Mouse (Mus musculus) limb, embryonic 14.5 days (tissue): ENCODE measurements around the gene Ankrd52. TPM values are rescaled to one million over a fixed set of nuclear protein-coding genes. Genes with fewer than 3 reads are reported as not detected.

Experiments
- ATAC-seq: fragments of 200-750 bp; cut with Nextera tagmentation; 2 replicates; pipeline ENCODE4 v1.8.0; 2017; ENCODE audit warnings: low read depth, moderate number of reproducible peaks, moderate TSS enrichment; ENCODE audit not compliant: low FRiP score
- DNase-seq: peaks from one replicate; pipeline ENCODE4 v3.0.0-alpha.2; 2015; ENCODE audit warnings: low spot score
- H3K27ac ChIP-seq: fragments of 300-500 bp; sonication (generic); replicated peaks from 2 replicates; pipeline ENCODE4 v1.5.1; 2014; ENCODE audit warnings: low read depth, mild to moderate bottlenecking, low read length, moderate library complexity, mixed read lengths
- H3K27me3 ChIP-seq: fragments of 300-500 bp; sonication (generic); 2 replicates; pipeline ENCODE4 v1.6.1; 2014; ENCODE audit warnings: low read length, mixed read lengths; ENCODE audit not compliant: control insufficient read depth, insufficient read depth
- H3K36me3 ChIP-seq: fragments of 300-500 bp; sonication (generic); 2 replicates; pipeline ENCODE4 v1.6.1; 2014; ENCODE audit warnings: mild to moderate bottlenecking, low read length, moderate library complexity, mixed read lengths; ENCODE audit not compliant: control insufficient read depth, insufficient read depth
- H3K4me1 ChIP-seq: fragments of 300-500 bp; sonication (generic); 2 replicates; pipeline ENCODE4 v1.6.1; 2014; ENCODE audit warnings: antibody characterized with exemption, low read length, mixed read lengths; ENCODE audit not compliant: control insufficient read depth, insufficient read depth
- H3K4me2 ChIP-seq: fragments of 300-500 bp; sonication (generic); replicated peaks from 2 replicates; pipeline ENCODE4 v1.6.1; 2014; ENCODE audit warnings: low read depth, mild to moderate bottlenecking, low read length, moderate library complexity; ENCODE audit not compliant: severe bottlenecking
- H3K4me3 ChIP-seq: fragments of 300-500 bp; sonication (generic); replicated peaks from 2 replicates; pipeline ENCODE4 v1.5.1; 2014; ENCODE audit warnings: low read length
- H3K9ac ChIP-seq: fragments of 300-500 bp; sonication (generic); 2 replicates; pipeline ENCODE4 v1.6.1; 2014; ENCODE audit warnings: mild to moderate bottlenecking, low read depth, low read length, moderate library complexity; ENCODE audit not compliant: severe bottlenecking
- H3K9me3 ChIP-seq: fragments of 300-500 bp; sonication (generic); 2 replicates; pipeline ENCODE4 v1.6.1; 2016; ENCODE audit warnings: low read length; ENCODE audit not compliant: control insufficient read depth
- POLR2A ChIP-seq: fragments of 200-500 bp; IDR thresholded peaks from 2 replicates; pipeline ENCODE4 v1.8.0; 2012; ENCODE audit warnings: inconsistent platforms, mild to moderate bottlenecking, moderate library complexity, borderline replicate concordance; ENCODE audit not compliant: insufficient read depth, insufficient read length; ENCODE audit errors: extremely low read depth
- WGBS: fragments of 180-500 bp; shearing (Covaris S2); extraction: QIAGEN DNeasy Blood & Tissue Kit; methylation state at CpG from one replicate; pipeline ENCODE4 v1.1.7; 2014; 5-methylcytosine and 5-hydroxymethylcytosine counted together
- microRNA-seq: library from miRNA; unstranded; fragments of <30 nt; microRNA quantifications from one replicate; pipeline ENCODE4, GENCODE M21; 2016
- polyA plus RNA-seq, 2 experiments: library from polyadenylated mRNA; depleted of rRNA in 1 of 2; stranded (reverse) in 1 of 2; unstranded in 1 of 2; fragments of >200 nt; fragmentation: Nextera tagmentation in 1 of 2; extraction: Ambion mirVana in 1 of 2; gene quantifications; 2 replicates each; pipeline versions ENCODE4 v1.2.1 to v1.2.3; 2012 to 2014

The Ankrd52 gene
- polyA plus RNA-seq, 2 experiments: 11.3 to 50.7 TPM

- peaks cover 21% of the 10 kb centered on the region for H3K36me3 ChIP-seq
- H3K27me3 ChIP-seq: no peaks in the 10 kb centered on the region
- no peaks in the 10 kb centered on the region for H3K4me1 ChIP-seq
- ATAC-seq (no peak), DNase-seq (no peak)
- no peak overlapping the region for H3K4me2 ChIP-seq
- H3K9ac ChIP-seq: no peak overlapping the region
- WGBS: 89% methylated on average over 4 of the region's 4 CpGs
- H3K9me3 ChIP-seq: no peaks in the 10 kb centered on the region
- H3K4me3 ChIP-seq: no peak overlapping the region
- TF ChIP-seq POLR2A: no peak
- no peak overlapping the region for H3K27ac ChIP-seq
Measured at GRCm38 (mm10) chr10:128445407-128445806, 68.5 kb downstream of the Ankrd52 start.

DNA sequence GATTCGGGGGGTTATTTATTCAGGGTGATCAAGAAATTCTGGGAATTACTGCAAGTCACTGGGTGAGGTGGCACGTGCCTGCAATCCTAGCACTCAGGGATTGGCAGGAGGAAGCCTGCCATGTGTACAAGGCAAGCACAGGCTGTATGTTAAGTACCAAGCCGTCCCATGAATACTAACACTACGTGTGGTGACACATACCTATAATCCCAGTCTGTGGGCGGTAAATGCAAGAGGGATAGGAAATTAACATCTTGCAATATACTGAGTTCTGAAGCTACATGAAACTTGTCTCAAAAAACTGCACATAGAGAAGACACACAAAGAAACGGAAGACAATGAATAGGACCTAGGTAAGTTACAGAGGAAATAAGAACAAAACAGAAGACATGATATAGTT is 74.1 kb downstream of the Ankrd52 start:
- ATAC-seq: no peak

DNA sequence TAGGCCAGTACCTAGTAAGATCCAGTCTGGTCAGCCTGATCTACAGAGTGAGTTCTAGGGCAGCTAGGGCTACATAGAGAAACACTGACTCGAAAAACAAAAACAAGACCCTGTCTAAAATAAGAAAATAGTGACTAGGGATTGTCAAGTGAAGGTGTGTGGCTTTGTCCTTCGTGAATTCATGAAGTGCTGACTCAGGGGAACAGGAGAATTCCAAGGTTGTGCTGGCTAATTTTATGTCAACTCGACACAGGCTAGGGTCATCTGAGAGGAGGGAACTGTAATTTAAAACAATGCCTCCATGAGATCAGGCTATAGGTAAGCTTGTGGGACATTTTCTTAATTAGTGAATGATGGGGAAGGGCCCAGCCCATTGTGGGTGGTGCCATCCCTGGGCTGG is 77.6 kb downstream of the Ankrd52 start:
- DNase-seq: no peak
- Histone ChIP-seq H3K27ac (no peak overlapping the region), H3K4me3 (no peak overlapping the region), H3K9ac (no peak overlapping the region), H3K4me1 (no peaks in the 10 kb centered on the region), H3K4me2 (no peak overlapping the region), H3K27me3 (no peaks in the 10 kb centered on the region), H3K9me3 (no peaks in the 10 kb centered on the region), H3K36me3 (no peaks in the 10 kb centered on the region)
- WGBS: 81% methylated on average over 3 of the region's 3 CpGs
- no peak for TF ChIP-seq POLR2A
- no peak for ATAC-seq

More for the DNA sequence above, 74.1 kb downstream of the Ankrd52 start:
- H3K27me3 ChIP-seq: no peaks in the 10 kb centered on the region
- no peaks in the 10 kb centered on the region for H3K4me1 ChIP-seq
- no peaks in the 10 kb centered on the region for H3K36me3 ChIP-seq
- no peak for TF ChIP-seq POLR2A
- no peak overlapping the region for H3K27ac ChIP-seq
- DNase-seq: no peak
- H3K4me2 ChIP-seq: no peak overlapping the region
- no peak overlapping the region for H3K9ac ChIP-seq
- H3K9me3 ChIP-seq: no peaks in the 10 kb centered on the region
- H3K4me3 ChIP-seq: no peak overlapping the region
- WGBS: 79% methylated on average over 6 of the region's 6 CpGs

- ATAC-seq (no peak), DNase-seq (peak; percentile 94)
- no peaks in the 10 kb centered on the region for H3K4me1 ChIP-seq
- no peak overlapping the region for H3K9ac ChIP-seq
- 5% methylated on average over 6 of the region's 6 CpGs for WGBS
- H3K27ac ChIP-seq: no peak overlapping the region
- no peaks in the 10 kb centered on the region for H3K36me3 ChIP-seq
- peak overlapping the region; percentile 41 for H3K4me2 ChIP-seq
- H3K9me3 ChIP-seq: no peaks in the 10 kb centered on the region
- no peaks in the 10 kb centered on the region for H3K27me3 ChIP-seq
- H3K4me3 ChIP-seq: no peak overlapping the region
- no peak for TF ChIP-seq POLR2A
Measured at GRCm38 (mm10) chr10:128455280-128455679, 78.4 kb downstream of the Ankrd52 start.

- TF ChIP-seq POLR2A: no peak
- H3K4me3 ChIP-seq: no peak overlapping the region
- peaks cover 10% of the 10 kb centered on the region for H3K4me1 ChIP-seq
- H3K27ac ChIP-seq: no peak overlapping the region
- no peak overlapping the region for H3K9ac ChIP-seq
- no peak overlapping the region for H3K4me2 ChIP-seq
- no peaks in the 10 kb centered on the region for H3K9me3 ChIP-seq
- peaks cover 15% of the 10 kb centered on the region for H3K36me3 ChIP-seq
- H3K27me3 ChIP-seq: no peaks in the 10 kb centered on the region
- 79% methylated on average over 6 of the region's 6 CpGs for WGBS
- ATAC-seq (no peak), DNase-seq (no peak)
Measured at GRCm38 (mm10) chr10:128457676-128458075, 80.8 kb downstream of the Ankrd52 start.

Small RNA genes lying within 50 kb of the gene (microRNA-seq; reads per million reads assigned to microRNA genes)
- gene Gm25361 (not detected), gene Gm26308 (not detected), gene Mir6914 (not detected), gene Mir6915 (0.69 reads per million), gene Mir8105 (0.69 reads per million)

Other genes starting within 250 kb of the Ankrd52 start
- gene Rbms2, start 196.8 kb upstream of the Ankrd52 start, polyA plus RNA-seq (2012; rRNA removed): 113 and 117 TPM in 2 replicates
- gene Rbms2, start 196.8 kb upstream of the Ankrd52 start, polyA plus RNA-seq (2014; fragmentation: Nextera tagmentation; extraction: Ambion mirVana): 33.8 and 35.9 TPM in 2 replicates
- 4.8 and 5.8 TPM in 2 replicates for gene Gls2, start 182.7 kb upstream of the Ankrd52 start, polyA plus RNA-seq (2012; rRNA removed)
- gene Gls2, start 182.7 kb upstream of the Ankrd52 start, polyA plus RNA-seq (2014; fragmentation: Nextera tagmentation; extraction: Ambion mirVana): 2.0 and 2.5 TPM in 2 replicates
- gene Spryd4, start 165.3 kb upstream of the Ankrd52 start, polyA plus RNA-seq (2012; rRNA removed): 22.3 and 27.4 TPM in 2 replicates
- gene Spryd4, start 165.3 kb upstream of the Ankrd52 start, polyA plus RNA-seq (2014; fragmentation: Nextera tagmentation; extraction: Ambion mirVana): 36.9 and 38.7 TPM in 2 replicates
- gene Mip, start 151.3 kb upstream of the Ankrd52 start, polyA plus RNA-seq (2012; rRNA removed): 0.88 and 1.7 TPM in 2 replicates
- gene Mip, start 151.3 kb upstream of the Ankrd52 start, polyA plus RNA-seq (2014; fragmentation: Nextera tagmentation; extraction: Ambion mirVana): 0.17 and 0.37 TPM in 2 replicates
- 31.7 and 32.4 TPM in 2 replicates for gene Timeless, start 145.1 kb upstream of the Ankrd52 start, polyA plus RNA-seq (2012; rRNA removed)
- gene Timeless, start 145.1 kb upstream of the Ankrd52 start, polyA plus RNA-seq (2014; fragmentation: Nextera tagmentation; extraction: Ambion mirVana): 48.6 and 54.7 TPM in 2 replicates
- gene Apon, start 123.0 kb upstream of the Ankrd52 start, polyA plus RNA-seq (2012; rRNA removed): 0.58 and 0.72 TPM in 2 replicates
- 0.30 and 0.57 TPM in 2 replicates for gene Apon, start 123.0 kb upstream of the Ankrd52 start, polyA plus RNA-seq (2014; fragmentation: Nextera tagmentation; extraction: Ambion mirVana)
- 0.20 and 0.32 TPM in 2 replicates for gene Apof, start 108.4 kb upstream of the Ankrd52 start, polyA plus RNA-seq (2012; rRNA removed)
- gene Apof, start 108.4 kb upstream of the Ankrd52 start, polyA plus RNA-seq (2014; fragmentation: Nextera tagmentation; extraction: Ambion mirVana): not detected in 2 replicates
- gene Stat2, start 106.6 kb upstream of the Ankrd52 start, polyA plus RNA-seq (2012; rRNA removed): 20.5 and 22.1 TPM in 2 replicates
- gene Stat2, start 106.6 kb upstream of the Ankrd52 start, polyA plus RNA-seq (2014; fragmentation: Nextera tagmentation; extraction: Ambion mirVana): 12.9 and 13.2 TPM in 2 replicates
- gene Il23a, start 78.4 kb upstream of the Ankrd52 start, polyA plus RNA-seq (2012; rRNA removed): 0.18 and 0.31 TPM in 2 replicates
- gene Il23a, start 78.4 kb upstream of the Ankrd52 start, polyA plus RNA-seq (2014; fragmentation: Nextera tagmentation; extraction: Ambion mirVana): 0.28 TPM in 1 of 2 replicates, not detected in the other
- gene Pan2, start 73.8 kb upstream of the Ankrd52 start, polyA plus RNA-seq (2012; rRNA removed): 49.7 and 58.0 TPM in 2 replicates
- gene Pan2, start 73.8 kb upstream of the Ankrd52 start, polyA plus RNA-seq (2014; fragmentation: Nextera tagmentation; extraction: Ambion mirVana): 26.6 and 31.1 TPM in 2 replicates
- gene Cnpy2, start 54.7 kb upstream of the Ankrd52 start, polyA plus RNA-seq (2012; rRNA removed): 129 and 169 TPM in 2 replicates
- 378 and 387 TPM in 2 replicates for gene Cnpy2, start 54.7 kb upstream of the Ankrd52 start, polyA plus RNA-seq (2014; fragmentation: Nextera tagmentation; extraction: Ambion mirVana)
- gene Cs, start 39.4 kb upstream of the Ankrd52 start, polyA plus RNA-seq (2012; rRNA removed): 131 and 149 TPM in 2 replicates
- gene Cs, start 39.4 kb upstream of the Ankrd52 start, polyA plus RNA-seq (2014; fragmentation: Nextera tagmentation; extraction: Ambion mirVana): 173 and 174 TPM in 2 replicates
- 38.9 and 43.5 TPM in 2 replicates for gene Coq10a, start 8.1 kb upstream of the Ankrd52 start, polyA plus RNA-seq (2012; rRNA removed)
- gene Coq10a, start 8.1 kb upstream of the Ankrd52 start, polyA plus RNA-seq (2014; fragmentation: Nextera tagmentation; extraction: Ambion mirVana): 19.4 and 21.5 TPM in 2 replicates
- gene Slc39a5, start 24.1 kb downstream of the Ankrd52 start, polyA plus RNA-seq (2012; rRNA removed): 0.39 and 0.55 TPM in 2 replicates
- gene Slc39a5, start 24.1 kb downstream of the Ankrd52 start, polyA plus RNA-seq (2014; fragmentation: Nextera tagmentation; extraction: Ambion mirVana): 0.14 TPM in 1 of 2 replicates, not detected in the other
- gene Nabp2, start 34.4 kb downstream of the Ankrd52 start, polyA plus RNA-seq (2012; rRNA removed): 38.9 and 42.3 TPM in 2 replicates
- gene Nabp2, start 34.4 kb downstream of the Ankrd52 start, polyA plus RNA-seq (2014; fragmentation: Nextera tagmentation; extraction: Ambion mirVana): 68.6 and 71.9 TPM in 2 replicates
- gene Rnf41, start 34.5 kb downstream of the Ankrd52 start, polyA plus RNA-seq (2012; rRNA removed): 37.0 and 38.1 TPM in 2 replicates
- gene Rnf41, start 34.5 kb downstream of the Ankrd52 start, polyA plus RNA-seq (2014; fragmentation: Nextera tagmentation; extraction: Ambion mirVana): 35.7 and 36.1 TPM in 2 replicates
- 216 and 219 TPM in 2 replicates for gene Smarcc2, start 82.1 kb downstream of the Ankrd52 start, polyA plus RNA-seq (2012; rRNA removed)
- gene Smarcc2, start 82.1 kb downstream of the Ankrd52 start, polyA plus RNA-seq (2014; fragmentation: Nextera tagmentation; extraction: Ambion mirVana): 98.0 and 110 TPM in 2 replicates
- 1,142 and 1,623 TPM in 2 replicates for gene Myl6, start 117.0 kb downstream of the Ankrd52 start, polyA plus RNA-seq (2012; rRNA removed)
- 1,081 and 1,105 TPM in 2 replicates for gene Myl6, start 117.0 kb downstream of the Ankrd52 start, polyA plus RNA-seq (2014; fragmentation: Nextera tagmentation; extraction: Ambion mirVana)
- gene Myl6b, start 121.6 kb downstream of the Ankrd52 start, polyA plus RNA-seq (2012; rRNA removed): 54.9 and 56.7 TPM in 2 replicates
- gene Myl6b, start 121.6 kb downstream of the Ankrd52 start, polyA plus RNA-seq (2014; fragmentation: Nextera tagmentation; extraction: Ambion mirVana): 6.1 and 6.6 TPM in 2 replicates
- gene Esyt1, start 148.8 kb downstream of the Ankrd52 start, polyA plus RNA-seq (2012; rRNA removed): 51.3 and 59.6 TPM in 2 replicates
- gene Esyt1, start 148.8 kb downstream of the Ankrd52 start, polyA plus RNA-seq (2014; fragmentation: Nextera tagmentation; extraction: Ambion mirVana): 35.8 and 37.9 TPM in 2 replicates
- gene Zc3h10, start 170.7 kb downstream of the Ankrd52 start, polyA plus RNA-seq (2012; rRNA removed): 15.2 and 17.2 TPM in 2 replicates
- gene Zc3h10, start 170.7 kb downstream of the Ankrd52 start, polyA plus RNA-seq (2014; fragmentation: Nextera tagmentation; extraction: Ambion mirVana): 13.7 and 14.5 TPM in 2 replicates
- gene Rpl41, start 172.2 kb downstream of the Ankrd52 start, polyA plus RNA-seq (2012; rRNA removed): 2,621 and 3,931 TPM in 2 replicates
- 4,572 and 4,920 TPM in 2 replicates for gene Rpl41, start 172.2 kb downstream of the Ankrd52 start, polyA plus RNA-seq (2014; fragmentation: Nextera tagmentation; extraction: Ambion mirVana)
- 111 and 186 TPM in 2 replicates for gene Pa2g4, start 188.9 kb downstream of the Ankrd52 start, polyA plus RNA-seq (2012; rRNA removed)
- 207 and 210 TPM in 2 replicates for gene Pa2g4, start 188.9 kb downstream of the Ankrd52 start, polyA plus RNA-seq (2014; fragmentation: Nextera tagmentation; extraction: Ambion mirVana)
- 17.5 and 18.2 TPM in 2 replicates for gene Erbb3, start 212.5 kb downstream of the Ankrd52 start, polyA plus RNA-seq (2012; rRNA removed)
- gene Erbb3, start 212.5 kb downstream of the Ankrd52 start, polyA plus RNA-seq (2014; fragmentation: Nextera tagmentation; extraction: Ambion mirVana): 19.6 and 21.1 TPM in 2 replicates
- 1,619 and 1,662 TPM in 2 replicates for gene Rps26, start 249.6 kb downstream of the Ankrd52 start, polyA plus RNA-seq (2012; rRNA removed)
- gene Rps26, start 249.6 kb downstream of the Ankrd52 start, polyA plus RNA-seq (2014; fragmentation: Nextera tagmentation; extraction: Ambion mirVana): 1,135 and 1,177 TPM in 2 replicates